16 mouse cellular contexts compared by ENCODE assay signal in the genomic region with DNA sequence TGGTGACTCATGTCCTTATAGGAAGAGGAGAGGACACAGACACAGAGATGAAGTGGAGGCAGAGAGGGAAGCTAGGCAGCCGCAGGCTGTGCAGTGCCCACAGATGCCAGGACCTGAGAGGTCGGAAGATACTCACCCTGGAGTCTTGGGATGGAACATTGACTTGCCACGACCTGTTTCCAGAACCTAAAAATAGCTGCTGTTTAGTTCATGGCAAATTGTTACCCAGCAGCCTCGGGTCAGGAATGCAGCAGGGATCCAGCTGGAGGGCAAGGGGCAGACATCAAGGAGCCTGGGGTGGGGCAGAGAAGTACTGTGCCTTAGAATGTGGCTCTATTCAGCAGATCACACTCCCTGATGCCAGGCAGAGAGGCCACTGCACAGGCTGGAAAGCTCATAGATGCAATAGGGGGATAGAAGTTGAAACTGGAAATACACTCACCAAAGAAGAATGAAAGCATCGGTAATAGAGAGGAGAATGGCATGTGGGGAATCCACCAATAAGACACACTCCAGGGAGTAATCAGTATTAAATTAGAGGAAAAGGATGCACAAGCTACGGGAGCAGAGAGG.
DNase-seq lines count a peak whose midpoint lies in the region; ATAC-seq and TF ChIP-seq lines count a peak whose summit lies in the region.
"Had no signal": no experiment of that assay in that cellular context is flagged by ENCODE, and none has a peak within 500 bp of the region (broad histone marks: within the 10 kb centered on the region; RNA-seq: fewer than 3 reads in every experiment).

No protein-coding gene starts in this region.

- no peaks in the 10 kb centered on the region for H3K9me3 ChIP-seq in kidney, embryonic 15.5 days (replicated peaks)
- H3K9me3 ChIP-seq in midbrain, embryonic 13.5 days, result peaks cover 2% of the 10 kb centered on the region; the same call in 1 of the 2 replicates
- H3K9me3 ChIP-seq: hindbrain, embryonic 12.5 days; liver, embryonic 13.5 days; neural tube, embryonic 12.5 days had no signal

- H3K27ac ChIP-seq in gastrocnemius, adult 2 months, result peak overlapping the region; percentile 20; the same call in 1 of the 2 replicates
- no peak overlapping the region for H3K27ac ChIP-seq in kidney, embryonic 15.5 days
- no peak overlapping the region for H3K27ac ChIP-seq in midbrain, embryonic 13.5 days
- H3K27ac ChIP-seq: hindbrain, embryonic 12.5 days; kidney, postnatal 0 days; liver, embryonic 13.5 days; neural tube, embryonic 12.5 days had no signal

- H3K27me3 ChIP-seq in kidney, embryonic 15.5 days, result no peaks in the 10 kb centered on the region
- H3K27me3 ChIP-seq in midbrain, embryonic 13.5 days, result no peaks in the 10 kb centered on the region
- H3K27me3 ChIP-seq: hindbrain, embryonic 12.5 days; liver, embryonic 13.5 days; neural tube, embryonic 12.5 days had no signal

- 50% methylated on average over 6 of the region's 6 CpGs for WGBS in kidney, embryonic 15.5 days
- WGBS in midbrain, embryonic 13.5 days, result 62% methylated on average over 6 of the region's 6 CpGs

- no peak for TF ChIP-seq CTCF in gastrocnemius, adult 2 months (IDR thresholded peaks at IDR 0.05)

- H3K9ac ChIP-seq in kidney, embryonic 15.5 days, result no peak overlapping the region
- no peak overlapping the region for H3K9ac ChIP-seq in midbrain, embryonic 13.5 days (replicated peaks)
- H3K9ac ChIP-seq: hindbrain, embryonic 12.5 days; liver, embryonic 13.5 days; neural tube, embryonic 12.5 days had no signal

- no peaks in the 10 kb centered on the region for H3K36me3 ChIP-seq in kidney, embryonic 15.5 days
- H3K36me3 ChIP-seq in midbrain, embryonic 13.5 days, result no peaks in the 10 kb centered on the region
- H3K36me3 ChIP-seq: hindbrain, embryonic 12.5 days; liver, embryonic 13.5 days; neural tube, embryonic 12.5 days had no signal

- peaks cover 10% of the 10 kb centered on the region for H3K4me1 ChIP-seq in kidney, embryonic 15.5 days
- H3K4me1 ChIP-seq in midbrain, embryonic 13.5 days (replicated peaks), result peaks cover 16% of the 10 kb centered on the region
- H3K4me1 ChIP-seq: liver, embryonic 13.5 days had no signal

- DNase-seq in gastrocnemius, adult 2 months, result peak; percentile 56
- no peak for DNase-seq in gastrocnemius, postnatal 10 days
- peak; percentile 29 for DNase-seq in kidney, adult 9 months
- peak; percentile 26 to 29 for DNase-seq in heart, adult 9 months (ENCODE audit: low spot score in 2 of 2)
- DNase-seq in skeletal muscle tissue, adult 2 months (ENCODE audit: low read depth, low spot score), result peak; percentile 50
- DNase-seq in spleen, postnatal 10 days (ENCODE audit: low spot score in 2 of 2), result no peak
- DNase-seq: adrenal gland, postnatal 10 days; embryo, embryonic 11 days; liver, embryonic 13.5 days; right cerebral cortex, postnatal 25 days had no signal

- no peak for ATAC-seq in kidney, embryonic 15.5 days (replicated peaks; ENCODE audit: low FRiP score)
- no peak for ATAC-seq in midbrain, embryonic 13.5 days
- ATAC-seq: forebrain, embryonic 16.5 days had no signal

- intact Hi-C loops in gastrocnemius, adult 2 months (cut with DNase I), result no loop called here

- no peak overlapping the region for H3K4me2 ChIP-seq in kidney, embryonic 15.5 days
- no peak overlapping the region for H3K4me2 ChIP-seq in midbrain, embryonic 13.5 days (replicated peaks)
- H3K4me2 ChIP-seq: hindbrain, embryonic 12.5 days; liver, embryonic 13.5 days; neural tube, embryonic 12.5 days had no signal

- no peak overlapping the region for H3K4me3 ChIP-seq in gastrocnemius, adult 2 months
- no peak overlapping the region for H3K4me3 ChIP-seq in kidney, embryonic 15.5 days (replicated peaks)
- H3K4me3 ChIP-seq in midbrain, embryonic 13.5 days (replicated peaks), result no peak overlapping the region
- H3K4me3 ChIP-seq: hindbrain, embryonic 12.5 days; liver, embryonic 13.5 days; neural tube, embryonic 12.5 days had no signal

Comparison
In these comparisons a context has a peak if more than half of its experiments do, and no peak if none do; other contexts are left out.
1. DNase-seq: peak in gastrocnemius, adult 2 months (single experiment), kidney, adult 9 months (single experiment), heart, adult 9 months (2 of 2) and skeletal muscle tissue, adult 2 months (single experiment); none in gastrocnemius, postnatal 10 days (single experiment) and spleen, postnatal 10 days (0 of 2).